Mouse (Mus musculus): ENCODE measurements around the gene Adgrl2.
A peak's percentile ranks its signal among the peaks of the same experiment; 100 is the strongest.

Gene Adgrl2

DNA sequence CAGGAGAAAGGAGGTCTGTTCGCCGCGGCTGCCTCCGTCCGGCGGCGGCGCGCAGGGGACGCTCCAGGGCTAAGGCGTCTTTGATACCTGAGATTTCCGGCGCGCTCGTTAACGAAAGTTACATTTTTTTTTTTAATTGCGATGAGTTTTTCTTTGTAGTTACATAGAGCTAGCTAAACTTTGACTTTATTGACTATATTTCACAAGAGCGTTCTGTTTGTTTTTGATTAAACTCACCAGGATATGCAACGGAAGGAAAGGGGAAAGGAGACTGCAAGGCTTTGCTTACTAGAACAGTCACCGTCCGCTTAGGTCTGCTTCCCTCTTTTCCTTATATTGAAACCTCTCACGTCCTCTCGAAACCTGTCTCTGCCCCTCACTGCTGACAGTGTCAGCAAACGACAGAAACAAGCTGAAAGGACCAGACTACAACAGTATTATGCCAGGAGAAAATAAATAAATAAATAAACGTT is at the start of gene Adgrl2:
TSS of gene Adgrl2 (minus strand) at position 25 of the 473 bp plus-strand sequence.
- DNase-seq (ENCODE audit: low spot score in 2 of 2): peak in 1 of 2 experiments; percentile 61

DNA sequence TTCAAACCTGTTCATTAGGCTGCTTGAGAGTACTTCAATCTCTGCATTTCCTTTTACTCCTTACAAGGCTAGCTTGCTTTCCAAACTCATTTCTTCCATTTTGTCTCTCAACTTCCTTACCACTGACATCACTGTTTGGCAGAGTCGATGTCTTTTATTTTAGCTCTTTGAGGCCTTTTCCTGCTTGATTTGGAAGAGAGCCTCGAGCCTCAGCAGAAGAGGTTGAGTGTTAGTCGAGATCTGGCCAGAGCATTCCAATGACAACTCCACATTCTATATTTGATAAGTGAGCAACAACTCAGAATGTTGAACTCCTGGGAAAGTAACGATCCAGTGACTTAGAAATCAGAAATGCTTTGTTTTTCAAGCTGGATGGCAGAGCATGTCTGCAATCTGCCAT is 48.4 kb upstream of the Adgrl2 start:
- DNase-seq (ENCODE audit: low spot score in 2 of 2): no peak

GRCm38 (mm10) chr3:149019925-149020324 is 29.6 kb upstream of the Adgrl2 start:
- no peak for DNase-seq (ENCODE audit: low spot score in 2 of 2)

GRCm38 (mm10) chr3:149009311-149009710 is 19.0 kb upstream of the Adgrl2 start:
- DNase-seq (ENCODE audit: low spot score in 2 of 2): no peak

DNA sequence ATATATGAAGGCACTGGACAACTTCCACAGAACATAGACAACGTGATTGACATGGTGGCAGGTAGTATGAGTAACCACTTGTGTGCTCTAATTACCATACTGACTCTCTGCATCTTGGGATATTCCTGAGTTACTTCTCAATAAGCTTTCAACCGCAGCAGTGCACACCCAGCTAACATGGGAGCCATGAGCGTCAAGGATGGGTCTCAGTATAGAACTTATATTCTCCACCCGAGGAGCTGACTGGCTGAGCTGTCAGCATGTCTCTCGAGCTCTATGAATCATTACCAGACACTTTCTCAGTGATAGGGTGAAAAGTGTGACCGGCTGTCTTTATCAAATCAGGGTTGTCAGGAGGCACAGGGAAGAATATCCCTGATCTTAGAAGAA is 18.3 kb upstream of the Adgrl2 start:
- DNase-seq (ENCODE audit: low spot score in 2 of 2): no peak

GRCm38 (mm10) chr3:149007860-149008633 is 17.7 kb upstream of the Adgrl2 start:
- DNase-seq (ENCODE audit: low spot score in 2 of 2): peak in 1 of 2 experiments; percentile 19

DNA sequence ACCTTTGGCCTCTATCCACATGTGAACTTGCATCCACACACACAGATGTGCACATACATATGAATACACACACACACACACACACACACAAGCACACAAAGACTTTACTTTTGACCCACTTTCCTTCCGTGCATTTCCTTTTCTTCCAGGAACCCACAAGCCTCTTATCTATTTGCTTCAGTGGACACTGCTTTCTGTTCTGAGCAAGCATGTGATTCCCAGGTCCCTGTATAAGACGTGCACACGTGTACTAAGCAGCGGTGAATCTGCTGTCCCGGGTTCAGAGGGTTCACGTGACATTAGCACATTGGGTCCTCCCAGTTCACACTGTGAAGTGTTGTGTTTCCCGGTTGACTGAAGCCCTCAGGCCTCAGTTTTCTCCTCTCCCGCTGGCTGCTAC is 11.0 kb upstream of the Adgrl2 start:
- DNase-seq (ENCODE audit: low spot score in 2 of 2): no peak

GRCm38 (mm10) chr3:148998661-148999060 is 8.3 kb upstream of the Adgrl2 start:
- DNase-seq (ENCODE audit: low spot score in 2 of 2): no peak

DNA sequence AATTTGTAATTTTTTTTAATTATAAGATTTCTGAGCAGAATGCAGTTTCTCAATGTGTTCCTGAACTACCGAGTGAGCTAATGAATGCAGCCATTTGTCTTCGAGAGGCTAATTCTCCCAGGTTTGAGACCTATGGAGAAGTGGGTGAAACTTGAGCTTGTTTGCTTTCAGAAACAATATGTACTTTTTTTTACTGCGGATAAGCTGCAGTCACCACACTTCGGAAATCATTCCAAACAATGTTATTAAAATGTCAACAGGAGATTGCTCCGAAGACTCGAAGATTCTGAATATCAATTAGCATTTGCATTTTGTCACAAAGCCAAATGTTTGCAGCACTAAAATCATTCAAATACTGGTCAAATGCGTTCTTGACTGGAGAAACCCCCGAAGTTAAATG is 701 bp upstream of the Adgrl2 start:
- DNase-seq (ENCODE audit: low spot score in 2 of 2): no peak

GRCm38 (mm10) chr3:148989818-148990530 is 381 bp downstream of the Adgrl2 start:
- peak in 1 of 2 experiments; percentile 39 for DNase-seq (ENCODE audit: low spot score in 2 of 2)

- DNase-seq (ENCODE audit: low spot score in 2 of 2): peak; percentile 75 to 80
These were observed 1.1 kb downstream of the Adgrl2 start for GRCm38 (mm10) chr3:148988996-148989817.

- DNase-seq (ENCODE audit: low spot score in 2 of 2): peak; percentile 24 to 31
These were observed 1.9 kb downstream of the Adgrl2 start for GRCm38 (mm10) chr3:148988293-148988995.

DNA sequence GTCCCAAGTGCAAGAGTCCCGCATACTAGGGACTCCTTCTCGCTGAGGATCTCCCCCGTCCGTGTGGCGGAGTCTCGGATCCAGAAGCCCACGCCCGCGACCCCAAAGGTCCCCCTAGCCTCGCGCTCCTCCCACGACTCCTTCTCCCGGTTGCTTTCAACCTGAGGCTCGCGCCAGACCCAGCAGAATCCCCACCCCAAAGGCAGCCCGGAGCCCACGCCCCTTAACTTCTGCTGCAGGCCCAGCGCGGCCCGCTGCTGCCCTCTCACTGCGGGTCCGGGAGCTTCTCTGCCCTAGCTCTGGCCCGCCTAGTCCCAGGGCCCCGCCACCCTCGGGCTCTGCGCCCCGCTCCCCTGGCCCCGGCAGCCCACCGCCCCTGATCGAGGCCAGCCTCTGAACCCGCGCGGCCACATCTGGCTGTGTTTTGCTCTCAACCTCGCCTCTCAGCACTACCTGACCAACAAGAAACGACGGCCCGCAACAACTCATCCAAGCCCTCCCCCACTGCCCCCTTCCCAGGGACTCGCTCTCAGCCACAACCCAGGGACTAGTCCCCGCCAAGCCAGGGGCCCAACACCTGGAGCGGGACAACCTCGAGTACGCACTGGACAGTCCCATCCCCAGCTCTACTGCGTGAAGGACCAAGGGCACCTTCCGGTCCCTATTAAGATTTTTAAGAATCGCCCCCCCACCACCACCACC is 2.6 kb downstream of the Adgrl2 start:
- DNase-seq (ENCODE audit: low spot score in 2 of 2): peak; percentile 54 to 61

DNA sequence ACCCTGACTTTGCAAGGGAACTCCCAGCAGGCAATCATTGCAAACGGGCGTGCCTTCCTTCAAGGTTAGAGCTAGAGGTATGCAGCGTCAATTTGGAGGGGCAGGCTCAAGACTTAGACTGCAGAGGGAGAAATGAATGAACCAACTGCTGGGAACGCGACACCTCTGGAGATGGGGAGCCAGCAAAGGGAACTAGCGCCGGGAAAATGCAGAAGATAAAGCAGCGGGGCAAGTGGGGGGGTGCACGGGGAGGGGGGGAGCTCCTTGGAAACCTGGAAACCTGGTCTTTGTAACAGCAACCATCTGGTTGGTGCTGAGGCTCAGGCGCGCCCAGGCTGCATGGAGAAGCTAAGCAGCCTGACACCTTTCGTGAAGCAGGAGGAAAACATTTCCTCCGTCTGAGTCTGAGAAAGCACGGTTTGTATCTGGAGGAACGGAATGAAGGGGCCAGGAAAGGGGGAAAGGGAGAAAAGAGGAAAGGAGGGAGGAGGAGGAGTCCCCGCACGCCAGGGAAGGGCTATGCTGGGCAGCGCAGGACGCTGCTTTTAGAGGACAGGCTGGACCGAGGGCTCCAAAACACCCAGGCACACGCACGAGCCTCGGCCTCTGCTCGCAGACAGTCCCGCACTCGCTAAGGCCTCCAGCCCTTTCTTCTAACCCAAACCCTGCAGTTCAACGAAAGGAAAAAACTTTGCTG is 3.3 kb downstream of the Adgrl2 start:
- DNase-seq (ENCODE audit: low spot score in 2 of 2): peak in 1 of 2 experiments; percentile 39

- DNase-seq (ENCODE audit: low spot score in 2 of 2): no peak
These were observed 4.0 kb downstream of the Adgrl2 start for GRCm38 (mm10) chr3:148986296-148986893.

DNA sequence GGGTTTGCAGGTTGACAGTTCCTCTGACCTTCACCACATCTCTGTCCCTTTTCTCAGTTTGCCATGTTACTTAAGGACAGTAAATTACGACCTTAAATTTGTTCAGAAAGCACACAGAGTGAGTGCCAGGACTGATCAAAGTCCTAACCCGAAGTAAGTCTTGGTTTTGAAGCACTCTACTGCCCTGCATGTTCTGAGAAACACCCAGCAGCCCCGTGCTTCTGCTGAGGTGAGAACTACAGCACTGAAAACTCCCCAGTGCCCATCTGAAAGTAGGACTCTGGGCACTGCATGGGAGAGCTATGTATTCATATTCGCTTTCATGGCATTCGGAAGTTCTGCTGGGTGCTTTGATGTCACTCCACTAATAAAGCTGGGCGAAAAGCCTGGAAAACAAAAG is 6.0 kb downstream of the Adgrl2 start:
- no peak for DNase-seq (ENCODE audit: low spot score in 2 of 2)

GRCm38 (mm10) chr3:148982370-148982769 is 8.0 kb downstream of the Adgrl2 start:
- DNase-seq (ENCODE audit: low spot score in 2 of 2): no peak

DNA sequence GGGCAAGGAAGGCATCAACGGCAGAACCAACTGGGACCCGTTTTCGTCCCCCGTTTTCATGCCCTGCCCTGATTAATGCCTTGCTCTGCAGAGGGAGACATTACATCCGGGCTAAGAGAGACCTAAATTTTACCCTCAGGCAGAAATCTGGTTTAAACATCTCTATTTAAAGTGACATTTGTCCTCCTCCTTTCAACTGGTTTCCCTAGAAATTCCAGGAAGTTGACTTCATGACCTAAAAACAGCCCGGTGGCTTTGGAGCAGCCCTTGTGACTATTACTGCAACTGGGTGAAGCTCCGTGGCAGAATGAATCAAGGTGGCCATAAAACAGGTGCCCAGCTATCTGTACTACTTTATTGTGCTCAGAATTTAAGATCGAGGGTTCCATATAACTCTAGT is 8.6 kb downstream of the Adgrl2 start:
- DNase-seq (ENCODE audit: low spot score in 2 of 2): no peak

DNA sequence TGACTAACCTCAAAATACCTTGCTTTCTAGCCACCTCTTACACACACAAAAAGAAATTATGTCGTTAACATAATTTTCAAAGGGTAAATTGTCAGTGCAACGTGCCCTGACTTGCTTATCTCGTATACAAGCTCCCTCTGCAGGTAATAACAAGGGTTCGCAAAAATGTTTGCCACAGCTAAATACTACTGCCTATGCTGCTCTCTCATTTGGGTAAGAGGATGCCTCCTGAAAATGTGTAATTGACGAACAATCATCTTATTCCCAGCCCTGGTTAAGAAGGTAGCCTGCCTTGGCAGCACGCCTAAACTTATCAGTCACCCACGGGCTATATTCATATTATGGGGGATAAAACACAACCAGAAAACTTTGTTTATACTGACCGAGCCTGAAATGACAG is 11.8 kb downstream of the Adgrl2 start:
- DNase-seq (ENCODE audit: low spot score in 2 of 2): no peak

- no peak for DNase-seq (ENCODE audit: low spot score in 2 of 2)
These were observed 12.5 kb downstream of the Adgrl2 start for GRCm38 (mm10) chr3:148977838-148978237.

Data from frontal cortex, postnatal 36 days (tissue).